Mouse (Mus musculus) forebrain, embryonic 12.5 days (tissue): ENCODE data around the gene Mycl. TPM values are rescaled to one million over a fixed set of nuclear protein-coding genes. Genes with fewer than 3 reads are reported as not detected.
A peak's percentile ranks its signal among the peaks of the same experiment; 100 is the strongest.

ENCODE experiments used
- ATAC-seq: fragments of 200-750 bp; cut with Nextera tagmentation; 2 replicates; pipeline ENCODE4 v1.8.0; 2017; ENCODE audit warnings: moderate TSS enrichment; ENCODE audit not compliant: low FRiP score
- H3K27ac ChIP-seq: fragments of 300-500 bp; sonication (generic); 2 replicates; pipeline ENCODE4 v1.5.1; 2016; ENCODE audit warnings: mild to moderate bottlenecking
- H3K27me3 ChIP-seq: fragments of 300-500 bp; sonication (generic); 2 replicates; pipeline ENCODE4 v1.6.1; 2016; ENCODE audit warnings: mild to moderate bottlenecking
- H3K36me3 ChIP-seq: fragments of 300-500 bp; sonication (generic); replicated peaks from 2 replicates; pipeline ENCODE4 v1.6.1; 2016; ENCODE audit warnings: mild to moderate bottlenecking
- H3K4me1 ChIP-seq: fragments of 300-500 bp; sonication (generic); 2 replicates; pipeline ENCODE4 v1.6.1; 2016
- H3K4me2 ChIP-seq: fragments of 300-500 bp; sonication (generic); 2 replicates; pipeline ENCODE4 v1.6.1; 2016; ENCODE audit warnings: mild to moderate bottlenecking, moderate library complexity
- H3K4me3 ChIP-seq: fragments of 300-500 bp; sonication (generic); replicated peaks from 2 replicates; pipeline ENCODE4 v1.5.1; 2016; ENCODE audit warnings: mild to moderate bottlenecking
- H3K9ac ChIP-seq: fragments of 300-500 bp; sonication (generic); 2 replicates; pipeline ENCODE4 v1.6.1; 2016; ENCODE audit warnings: mild to moderate bottlenecking
- H3K9me3 ChIP-seq: fragments of 300-500 bp; sonication (generic); 2 replicates; pipeline ENCODE4 v1.6.1; 2016
- WGBS: fragments of 180-500 bp; shearing (Covaris S2); methylation state at CpG from one replicate; pipeline ENCODE4 v1.1.7; 2016; 5-methylcytosine and 5-hydroxymethylcytosine counted together
- polyA plus RNA-seq: library from polyadenylated mRNA; unstranded; fragments of >200 nt; fragmentation: Nextera tagmentation; extraction: Ambion mirVana; gene quantifications from 2 replicates; pipeline ENCODE4 v1.2.1, GENCODE M21; 2016

Mycl gene
- polyA plus RNA-seq, 1 experiment from 2014 or later, result 84.3 TPM

DNA sequence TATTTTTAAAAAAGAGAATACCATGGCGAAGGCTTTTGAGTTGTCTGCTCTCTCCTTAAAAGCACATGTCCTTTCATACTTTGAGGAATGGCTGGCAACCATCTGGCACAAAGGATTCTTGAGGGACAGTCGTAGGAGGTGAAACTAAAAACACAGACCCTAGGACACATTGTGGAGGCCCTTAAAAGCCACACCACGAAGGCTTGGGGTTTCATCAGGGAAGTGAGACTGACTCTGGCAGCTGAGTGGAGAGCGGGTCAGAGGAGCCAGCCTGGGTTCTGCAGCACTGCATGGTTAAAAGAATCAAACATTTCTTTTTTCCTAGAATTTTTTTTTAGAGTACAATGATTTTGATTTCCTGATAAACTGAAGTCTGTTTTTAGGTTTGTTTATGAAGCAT, 31.1 kb downstream of the Mycl start:
- Histone ChIP-seq H3K4me2 (no peak overlapping the region), H3K27me3 (no peaks in the 10 kb centered on the region), H3K9ac (no peak overlapping the region), H3K4me3 (no peak overlapping the region), H3K36me3 (peaks cover 53% of the 10 kb centered on the region), H3K9me3 (no peaks in the 10 kb centered on the region), H3K4me1 (no peaks in the 10 kb centered on the region), H3K27ac (no peak overlapping the region)
- no peak for ATAC-seq
- 87% methylated on average over 4 of the region's 4 CpGs for WGBS

GRCm38 (mm10) chr4:123034841-123035240, 39.4 kb downstream of the Mycl start:
- Histone ChIP-seq H3K4me1 (0 out of 2 replicates have a peak, but pooled peaks cover 3% of the 10 kb centered on the region), H3K9ac (no peak overlapping the region), H3K27ac (no peak overlapping the region), H3K4me3 (no peak overlapping the region), H3K27me3 (no peaks in the 10 kb centered on the region), H3K36me3 (peaks cover 37% of the 10 kb centered on the region), H3K4me2 (no peak overlapping the region), H3K9me3 (no peaks in the 10 kb centered on the region)
- WGBS, result 91% methylated on average over 2 of the region's 2 CpGs
- no peak for ATAC-seq

GRCm38 (mm10) chr4:123035636-123036035, 40.2 kb downstream of the Mycl start:
- ATAC-seq, result no peak
- 90% methylated on average over 2 of the region's 2 CpGs for WGBS
- H3K27me3 ChIP-seq, result no peaks in the 10 kb centered on the region
- no peak overlapping the region for H3K9ac ChIP-seq
- H3K27ac ChIP-seq, result no peak overlapping the region
- no peaks in the 10 kb centered on the region for H3K9me3 ChIP-seq
- H3K4me3 ChIP-seq, result no peak overlapping the region
- H3K4me1 ChIP-seq, result 0 out of 2 replicates have a peak, but pooled peaks cover 3% of the 10 kb centered on the region
- no peak overlapping the region for H3K4me2 ChIP-seq
- peaks cover 45% of the 10 kb centered on the region for H3K36me3 ChIP-seq

DNA sequence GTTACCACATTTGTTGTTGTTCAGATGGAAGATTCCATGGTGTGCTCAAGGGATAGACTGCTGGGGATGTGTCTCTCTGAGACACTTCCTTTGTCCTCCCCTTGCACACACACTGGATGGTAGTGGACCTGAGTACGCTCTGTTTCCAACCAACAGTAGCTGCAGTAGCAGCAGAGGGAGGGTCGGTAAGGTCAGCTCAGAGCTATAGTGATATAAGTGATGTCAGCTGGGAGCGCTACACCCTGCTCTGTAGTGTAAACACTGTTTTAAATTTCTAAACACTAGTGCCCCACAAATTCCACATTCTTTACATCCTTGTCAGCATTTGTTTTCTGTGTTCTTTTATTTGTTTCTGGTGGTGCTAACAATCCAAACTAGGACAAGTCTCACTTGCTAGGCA, 41.3 kb downstream of the Mycl start:
- Histone ChIP-seq H3K27ac (no peak overlapping the region), H3K4me1 (0 out of 2 replicates have a peak, but pooled peaks cover 3% of the 10 kb centered on the region), H3K9me3 (no peaks in the 10 kb centered on the region), H3K27me3 (no peaks in the 10 kb centered on the region), H3K36me3 (peaks cover 38% of the 10 kb centered on the region), H3K9ac (no peak overlapping the region), H3K4me3 (no peak overlapping the region), H3K4me2 (no peak overlapping the region)
- 72% methylated on average over 3 of the region's 3 CpGs for WGBS
- ATAC-seq, result no peak

- H3K36me3 ChIP-seq, result peaks cover 51% of the 10 kb centered on the region
- H3K4me3 ChIP-seq, result no peak overlapping the region
- no peaks in the 10 kb centered on the region for H3K27me3 ChIP-seq
- no peaks in the 10 kb centered on the region for H3K9me3 ChIP-seq
- WGBS, result 94% methylated on average over 6 of the region's 6 CpGs
- ATAC-seq, result no peak
- H3K4me1 ChIP-seq, result peaks cover 9% of the 10 kb centered on the region; the same call in 1 of the 2 replicates
- no peak overlapping the region for H3K4me2 ChIP-seq
- no peak overlapping the region for H3K9ac ChIP-seq
- no peak overlapping the region for H3K27ac ChIP-seq
Measured at GRCm38 (mm10) chr4:123041131-123041530, 45.7 kb downstream of the Mycl start.

GRCm38 (mm10) chr4:123043858-123044257, 48.4 kb downstream of the Mycl start:
- H3K36me3 ChIP-seq, result peaks cover 70% of the 10 kb centered on the region
- ATAC-seq, result peak; percentile 51; the same call in 1 of the 2 replicates

GRCm38 (mm10) chr4:123044842-123045241, 49.4 kb downstream of the Mycl start:
- Histone ChIP-seq H3K4me2 (no peak overlapping the region), H3K27ac (no peak overlapping the region), H3K4me1 (peaks cover 16% of the 10 kb centered on the region), H3K4me3 (no peak overlapping the region), H3K9me3 (no peaks in the 10 kb centered on the region), H3K27me3 (no peaks in the 10 kb centered on the region), H3K36me3 (peaks cover 72% of the 10 kb centered on the region), H3K9ac (no peak overlapping the region)
- ATAC-seq, result no peak
- WGBS, result 94% methylated on average over 4 of the region's 4 CpGs

More at GRCm38 (mm10) chr4:123043858-123044257, 48.4 kb downstream of the Mycl start:
- 39% methylated on average over 1 of the region's 1 CpGs for WGBS
- Histone ChIP-seq H3K4me2 (no peak overlapping the region), H3K4me1 (peaks cover 7% of the 10 kb centered on the region; the same call in 1 of the 2 replicates), H3K9ac (no peak overlapping the region), H3K27me3 (no peaks in the 10 kb centered on the region), H3K4me3 (no peak overlapping the region), H3K27ac (0 out of 2 replicates have a peak overlapping the region, but pooled peaks have one; percentile 38), H3K9me3 (no peaks in the 10 kb centered on the region)

DNA sequence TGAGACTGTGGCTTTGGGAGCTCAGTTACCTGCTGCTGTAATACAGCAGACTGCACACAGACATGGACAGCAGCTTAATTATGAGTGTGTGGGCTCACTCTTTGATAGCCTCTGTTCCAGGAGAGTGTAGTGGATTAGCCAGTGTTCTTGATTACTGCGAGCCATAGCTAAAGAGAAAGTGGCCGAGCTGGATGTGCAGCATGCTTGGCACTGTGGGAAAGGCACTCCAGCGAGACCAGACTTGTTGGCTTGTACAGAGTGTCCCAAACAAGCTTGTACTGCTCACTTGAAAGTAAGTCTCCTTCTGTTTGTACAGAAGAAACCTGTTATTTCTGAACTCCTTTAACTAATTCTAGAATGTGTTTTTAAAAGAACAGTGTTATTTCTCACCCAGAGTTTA, 50.8 kb downstream of the Mycl start:
- Histone ChIP-seq H3K27me3 (no peaks in the 10 kb centered on the region), H3K4me1 (peaks cover 31% of the 10 kb centered on the region), H3K27ac (peak overlapping the region; percentile 32; the same call in 1 of the 2 replicates), H3K4me3 (no peak overlapping the region), H3K9me3 (no peaks in the 10 kb centered on the region), H3K36me3 (peaks cover 72% of the 10 kb centered on the region), H3K9ac (no peak overlapping the region), H3K4me2 (no peak overlapping the region)
- WGBS, result 80% methylated on average over 3 of the region's 3 CpGs
- ATAC-seq, result no peak

DNA sequence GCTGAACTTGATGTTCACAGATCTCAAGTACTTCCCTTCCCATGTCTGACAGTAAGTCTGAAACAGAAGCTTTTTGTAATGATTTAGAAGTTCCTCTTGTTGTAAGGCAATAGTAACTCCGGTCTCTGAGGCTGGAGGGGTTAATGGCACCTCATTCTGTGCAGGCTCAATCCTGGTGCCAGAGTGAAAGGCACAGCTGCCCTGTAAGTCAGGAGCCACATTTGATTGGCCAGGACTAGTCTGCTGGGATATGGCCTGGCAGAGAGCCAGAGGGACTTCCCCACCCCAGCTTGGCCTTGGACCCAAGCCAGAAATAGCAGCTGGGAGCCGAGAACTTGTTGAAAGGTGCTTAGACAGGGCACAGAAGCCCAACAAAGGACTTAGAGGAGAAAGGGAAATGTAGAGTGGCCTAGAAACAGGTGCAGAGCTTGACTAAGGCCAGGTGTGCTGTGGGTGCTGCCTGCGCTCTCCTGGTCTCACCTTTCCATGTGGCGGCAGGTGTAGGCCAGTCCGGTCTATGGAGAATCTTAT, 55.3 kb downstream of the Mycl start:
- Histone ChIP-seq H3K4me2 (no peak overlapping the region), H3K4me3 (no peak overlapping the region), H3K4me1 (peaks cover 39% of the 10 kb centered on the region), H3K9me3 (no peaks in the 10 kb centered on the region), H3K9ac (no peak overlapping the region), H3K36me3 (peaks cover 92% of the 10 kb centered on the region), H3K27me3 (no peaks in the 10 kb centered on the region), H3K27ac (peak overlapping the region; percentile 81)
- 48% methylated on average over 5 of the region's 5 CpGs for WGBS
- ATAC-seq, result peak; percentile 89

Other genes with a start within 250 kb of the Mycl start
- 69.4 and 70.1 TPM in 2 replicates for gene Ppt1, start 159.4 kb upstream of the Mycl start, polyA plus RNA-seq
- 28.1 and 44.4 TPM in 2 replicates for gene Cap1, start 109.6 kb upstream of the Mycl start, polyA plus RNA-seq
- 21.7 TPM in 2 replicates for gene Mfsd2a, start 34.5 kb upstream of the Mycl start, polyA plus RNA-seq
- 29.3 and 29.7 TPM in 2 replicates for gene Trit1, start 20.9 kb downstream of the Mycl start, polyA plus RNA-seq
- gene Bmp8b, start 109.5 kb downstream of the Mycl start, polyA plus RNA-seq, result 0.17 and 0.24 TPM in 2 replicates
- gene Oxct2b, start 120.6 kb downstream of the Mycl start, polyA plus RNA-seq, result 0.15 and 0.17 TPM in 2 replicates
- 103 and 109 TPM in 2 replicates for gene Ppie, start 144.3 kb downstream of the Mycl start, polyA plus RNA-seq
- gene Hpcal4, start 187.6 kb downstream of the Mycl start, polyA plus RNA-seq, result 2.5 and 2.6 TPM in 2 replicates
- gene Nt5c1a, start 205.9 kb downstream of the Mycl start, polyA plus RNA-seq, result not detected in 2 replicates
- 5.1 and 5.9 TPM in 2 replicates for gene Heyl, start 237.9 kb downstream of the Mycl start, polyA plus RNA-seq